10 mouse cellular contexts compared by ENCODE assay signal in genomic region chr13:63274488-63275166, GRCm38 (mm10).
DNase-seq lines count a peak whose midpoint lies in the region; ATAC-seq and TF ChIP-seq lines count a peak whose summit lies in the region.
"Had no signal": no experiment of that assay in that cellular context is flagged by ENCODE, and none has a peak within 500 bp of the region (broad histone marks: within the 10 kb centered on the region; RNA-seq: fewer than 3 reads in every experiment).

No protein-coding gene starts in this region.

- WGBS in heart, embryonic 15.5 days: 82% methylated on average over 10 of the region's 10 CpGs
- 84% methylated on average over 10 of the region's 10 CpGs for WGBS in midbrain, embryonic 12.5 days
- WGBS in midbrain, postnatal 0 days: 79% methylated on average over 10 of the region's 10 CpGs
- WGBS in intestine, embryonic 16.5 days: 56% methylated on average over 10 of the region's 10 CpGs
- WGBS in stomach, embryonic 15.5 days: 60% methylated on average over 10 of the region's 10 CpGs

- H3K4me1 ChIP-seq in heart, embryonic 15.5 days (replicated peaks): peaks cover 67% of the 10 kb centered on the region
- peaks cover 39% of the 10 kb centered on the region for H3K4me1 ChIP-seq in midbrain, embryonic 12.5 days
- H3K4me1 ChIP-seq in midbrain, postnatal 0 days (ENCODE audit: insufficient read depth, low read length): peaks cover 5% of the 10 kb centered on the region
- H3K4me1 ChIP-seq in intestine, embryonic 16.5 days (ENCODE audit: control insufficient read depth, insufficient read depth, low read length): peaks cover 42% of the 10 kb centered on the region
- peaks cover 46% of the 10 kb centered on the region for H3K4me1 ChIP-seq in stomach, embryonic 15.5 days

- DNase-seq in heart, adult 8-10 months (ENCODE audit: low spot score): no peak
- no peak for DNase-seq in midbrain, postnatal 0 days (ENCODE audit: low spot score)
- DNase-seq in MN1 (ENCODE audit: low spot score): no peak
- DNase-seq in spleen, postnatal 36 days (ENCODE audit: low spot score in 2 of 2): no peak

- no peaks in the 10 kb centered on the region for H3K36me3 ChIP-seq in heart, embryonic 15.5 days
- no peaks in the 10 kb centered on the region for H3K36me3 ChIP-seq in midbrain, embryonic 12.5 days
- no peaks in the 10 kb centered on the region for H3K36me3 ChIP-seq in midbrain, postnatal 0 days (ENCODE audit: insufficient read depth, low read length)
- no peaks in the 10 kb centered on the region for H3K36me3 ChIP-seq in intestine, embryonic 16.5 days (ENCODE audit: control insufficient read depth, insufficient read depth, low read length)
- H3K36me3 ChIP-seq in stomach, embryonic 15.5 days: no peaks in the 10 kb centered on the region

- H3K9me3 ChIP-seq in heart, embryonic 15.5 days (replicated peaks): no peaks in the 10 kb centered on the region
- no peaks in the 10 kb centered on the region for H3K9me3 ChIP-seq in midbrain, embryonic 12.5 days
- no peaks in the 10 kb centered on the region for H3K9me3 ChIP-seq in midbrain, postnatal 0 days (ENCODE audit: low read length)
- H3K9me3 ChIP-seq in intestine, embryonic 16.5 days (ENCODE audit: control insufficient read depth, low read length): no peaks in the 10 kb centered on the region
- no peaks in the 10 kb centered on the region for H3K9me3 ChIP-seq in stomach, embryonic 15.5 days
- H3K9me3 ChIP-seq: G1E had no signal

- no peak for TF ChIP-seq CTCF in midbrain, postnatal 0 days (IDR thresholded peaks at IDR 0.05)

- ATAC-seq in heart, embryonic 15.5 days (replicated peaks; ENCODE audit: insufficient number of reproducible peaks, insufficient read depth, low FRiP score, low read depth): no peak
- no peak for ATAC-seq in midbrain, embryonic 12.5 days (ENCODE audit: low FRiP score, low read depth)
- no peak for ATAC-seq in midbrain, postnatal 0 days (ENCODE audit: low FRiP score)
- ATAC-seq in intestine, embryonic 16.5 days: no peak
- no peak for ATAC-seq in stomach, embryonic 15.5 days (ENCODE audit: insufficient read depth, low FRiP score, low read depth)

- no peaks in the 10 kb centered on the region for H3K27me3 ChIP-seq in heart, embryonic 15.5 days
- peaks cover 45% of the 10 kb centered on the region for H3K27me3 ChIP-seq in midbrain, embryonic 12.5 days
- H3K27me3 ChIP-seq in midbrain, postnatal 0 days (ENCODE audit: insufficient read depth, low read length): peaks cover 7% of the 10 kb centered on the region; the same call in 1 of the 2 replicates
- H3K27me3 ChIP-seq in intestine, embryonic 16.5 days (replicated peaks; ENCODE audit: control insufficient read depth, insufficient read depth, low read length): no peaks in the 10 kb centered on the region
- no peaks in the 10 kb centered on the region for H3K27me3 ChIP-seq in stomach, embryonic 15.5 days (replicated peaks)

- peak overlapping the region; percentile 22; the same call in 1 of the 2 replicates for H3K4me3 ChIP-seq in heart, embryonic 15.5 days
- no peak overlapping the region for H3K4me3 ChIP-seq in midbrain, embryonic 12.5 days
- no peak overlapping the region for H3K4me3 ChIP-seq in midbrain, postnatal 0 days (ENCODE audit: low read depth, low read length)
- peak overlapping the region; percentile 52 for H3K4me3 ChIP-seq in intestine, embryonic 16.5 days (ENCODE audit: low read length)
- H3K4me3 ChIP-seq in stomach, embryonic 15.5 days (replicated peaks): peak overlapping the region; percentile 44
- H3K4me3 ChIP-seq: erythroblast, embryonic 14.5 days had no signal

- no peak overlapping the region for H3K27ac ChIP-seq in heart, embryonic 15.5 days
- no peak overlapping the region for H3K27ac ChIP-seq in midbrain, embryonic 12.5 days (replicated peaks)
- H3K27ac ChIP-seq in midbrain, postnatal 0 days (ENCODE audit: low read depth, low read length): no peak overlapping the region
- H3K27ac ChIP-seq in intestine, embryonic 16.5 days (ENCODE audit: low read length): no peak overlapping the region; the same call in 1 of the 2 replicates
- H3K27ac ChIP-seq in stomach, embryonic 15.5 days: peak overlapping the region; percentile 65; the same call in 1 of the 2 replicates

- peak overlapping the region; percentile 43; the same call in 1 of the 2 replicates for H3K4me2 ChIP-seq in heart, embryonic 15.5 days
- H3K4me2 ChIP-seq in midbrain, embryonic 12.5 days (replicated peaks): peak overlapping the region; percentile 38
- H3K4me2 ChIP-seq in midbrain, postnatal 0 days (ENCODE audit: low read depth, low read length, poor library complexity, severe bottlenecking): no peak overlapping the region
- H3K4me2 ChIP-seq in intestine, embryonic 16.5 days (ENCODE audit: low read depth, low read length): peak overlapping the region; percentile 67
- peak overlapping the region; percentile 57 for H3K4me2 ChIP-seq in stomach, embryonic 15.5 days

- no peak overlapping the region for H3K9ac ChIP-seq in heart, embryonic 15.5 days
- no peak overlapping the region for H3K9ac ChIP-seq in midbrain, embryonic 12.5 days (replicated peaks)
- H3K9ac ChIP-seq in midbrain, postnatal 0 days (replicated peaks; ENCODE audit: low read length, poor library complexity, severe bottlenecking): no peak overlapping the region
- peak overlapping the region; percentile 70 for H3K9ac ChIP-seq in intestine, embryonic 16.5 days (ENCODE audit: low read depth, low read length)
- peak overlapping the region; percentile 31; the same call in 1 of the 2 replicates for H3K9ac ChIP-seq in stomach, embryonic 15.5 days

Comparison
In these comparisons a context has a peak if more than half of its experiments do, and no peak if none do; other contexts are left out.
1. H3K4me3 ChIP-seq: peak in heart, embryonic 15.5 days (single experiment), intestine, embryonic 16.5 days (single experiment) and stomach, embryonic 15.5 days (single experiment); none in midbrain, embryonic 12.5 days (single experiment) and midbrain, postnatal 0 days (single experiment).
2. H3K9ac ChIP-seq: peak in intestine, embryonic 16.5 days (single experiment) and stomach, embryonic 15.5 days (single experiment); none in heart, embryonic 15.5 days (single experiment), midbrain, embryonic 12.5 days (single experiment) and midbrain, postnatal 0 days (single experiment).